Mouse (Mus musculus): Measurements from ENCODE around the gene A730049H05Rik.

A730049H05Rik gene

DNA sequence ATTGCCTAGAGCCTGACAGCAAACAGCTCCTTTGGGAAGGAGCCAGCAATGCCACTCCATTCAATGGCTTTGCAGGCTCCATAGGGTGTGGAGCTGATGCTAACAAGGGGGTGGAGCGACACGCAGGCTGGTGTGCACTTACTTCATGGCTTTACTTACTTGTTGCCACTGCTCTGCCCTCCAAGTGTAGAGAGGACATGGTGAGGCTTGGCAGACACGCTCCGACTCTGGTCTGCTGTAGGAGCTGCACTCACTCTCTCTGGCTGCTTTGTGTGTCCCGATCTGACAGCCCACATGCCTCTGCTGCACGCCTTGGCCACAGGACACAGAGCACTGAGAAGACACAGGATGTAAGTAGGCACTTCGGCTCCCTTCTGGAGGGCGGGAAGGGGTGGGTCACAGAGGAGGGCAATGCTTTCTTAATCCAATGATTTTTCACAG lies at the start of gene A730049H05Rik:
A730049H05Rik (plus strand) TSS at position 168 of the 441 bp plus-strand sequence.
- DNase-seq (ENCODE audit: low read depth, low spot score), result no peak

DNA sequence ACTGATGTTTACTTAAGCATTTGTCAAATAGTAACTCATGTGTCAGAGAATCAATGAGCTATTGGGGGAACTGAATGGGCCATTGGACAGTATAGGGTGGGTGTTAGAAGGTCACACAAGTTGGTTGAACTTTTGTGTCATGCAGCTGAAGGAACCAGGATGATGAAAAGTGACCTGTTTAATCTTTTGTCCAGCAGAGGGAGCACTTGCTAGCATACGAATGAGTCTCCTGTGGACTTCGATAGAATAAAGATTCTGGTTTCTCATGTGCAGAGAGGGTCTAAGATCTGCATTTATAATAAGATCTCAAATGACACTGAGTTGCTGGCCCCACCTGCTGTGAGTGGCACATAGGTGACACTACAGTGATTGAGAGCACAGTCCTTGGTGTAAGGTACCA lies 39.9 kb upstream of the A730049H05Rik start:
- no peak for DNase-seq (ENCODE audit: low read depth, low spot score)

GRCm38 (mm10) chr6:92779140-92779934 lies 36.9 kb upstream of the A730049H05Rik start:
- DNase-seq (ENCODE audit: low read depth, low spot score), result no peak

DNA sequence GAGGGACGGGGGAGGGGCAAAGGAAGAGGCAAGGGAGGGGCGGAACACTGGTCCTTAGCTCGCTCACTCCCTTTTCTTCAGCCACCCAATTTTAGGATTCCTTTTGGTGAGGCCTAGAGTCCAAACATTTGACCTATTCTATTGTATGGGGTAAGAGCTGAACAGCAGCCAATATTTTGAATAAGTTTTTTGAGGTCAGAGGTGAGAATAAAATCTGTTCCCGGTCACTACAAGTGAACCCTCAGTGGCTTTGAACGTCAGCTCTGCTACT lies 36.4 kb upstream of the A730049H05Rik start:
- DNase-seq (ENCODE audit: low read depth, low spot score), result no peak

DNA sequence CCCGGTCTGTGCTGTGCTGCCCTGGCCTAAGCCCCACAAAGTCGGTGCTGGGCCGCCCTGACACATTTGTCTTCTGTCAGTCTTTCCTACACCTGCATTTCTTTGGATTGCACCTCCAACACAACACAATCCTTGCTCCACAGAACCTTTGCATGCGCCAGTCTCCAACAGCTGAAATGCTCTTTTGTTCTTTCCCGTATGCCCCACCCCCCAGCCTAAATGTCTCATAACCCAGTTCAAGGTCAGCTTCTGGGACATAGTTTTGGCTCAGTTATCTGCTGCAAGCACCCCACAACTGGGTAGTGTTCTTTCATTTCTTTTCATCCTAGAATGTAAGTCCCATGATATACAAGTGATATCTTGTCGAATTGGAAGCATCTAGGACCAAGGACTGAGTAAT lies 34.8 kb upstream of the A730049H05Rik start:
- DNase-seq (ENCODE audit: low read depth, low spot score), result no peak

DNA sequence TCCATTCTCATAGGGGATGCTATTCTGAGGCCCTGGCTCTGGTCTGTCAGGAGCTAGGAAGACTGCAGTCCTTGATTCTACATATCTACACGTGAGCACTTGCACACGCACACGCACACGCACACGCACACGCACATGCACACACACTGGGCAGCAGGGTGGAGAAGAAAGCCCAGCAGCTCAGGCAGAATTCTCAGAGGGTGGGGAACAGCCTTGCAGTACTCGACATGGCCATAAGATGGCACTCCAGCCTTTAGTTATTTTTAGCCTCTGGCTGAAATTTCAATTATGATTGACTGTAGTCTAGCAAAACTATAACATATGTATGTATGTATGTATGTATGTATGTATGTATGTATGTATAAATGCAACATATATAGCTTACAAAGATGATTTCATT lies 31.5 kb upstream of the A730049H05Rik start:
- no peak for DNase-seq (ENCODE audit: low read depth, low spot score)

- DNase-seq (ENCODE audit: low read depth, low spot score), result no peak
These were observed 29.4 kb upstream of the A730049H05Rik start for GRCm38 (mm10) chr6:92786701-92787375.

- peak; percentile 80 for DNase-seq (ENCODE audit: low read depth, low spot score)
These were observed 28.9 kb upstream of the A730049H05Rik start for GRCm38 (mm10) chr6:92787376-92787712.

DNA sequence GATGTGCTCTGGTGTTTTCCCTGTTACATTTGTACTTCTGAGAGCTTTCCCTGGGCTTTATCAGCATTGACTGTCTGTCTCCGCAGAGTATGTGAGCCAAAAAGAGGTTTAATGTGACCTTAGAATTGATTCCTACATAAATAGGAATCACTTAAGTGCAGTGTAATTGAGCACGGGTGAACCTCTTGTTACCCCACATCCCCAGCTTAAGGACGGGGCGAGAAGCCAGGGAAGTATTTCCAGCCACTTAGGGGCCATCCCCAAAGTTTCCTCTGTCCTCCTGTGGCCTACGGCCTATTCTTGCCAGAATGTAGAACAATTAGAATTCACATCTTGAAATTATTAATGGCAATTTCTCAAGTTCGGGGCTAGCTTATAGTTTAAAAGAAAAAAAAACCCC lies 22.5 kb upstream of the A730049H05Rik start:
- DNase-seq (ENCODE audit: low read depth, low spot score), result no peak

- DNase-seq (ENCODE audit: low read depth, low spot score), result no peak
These were observed 14.8 kb upstream of the A730049H05Rik start for GRCm38 (mm10) chr6:92801462-92801861.

DNA sequence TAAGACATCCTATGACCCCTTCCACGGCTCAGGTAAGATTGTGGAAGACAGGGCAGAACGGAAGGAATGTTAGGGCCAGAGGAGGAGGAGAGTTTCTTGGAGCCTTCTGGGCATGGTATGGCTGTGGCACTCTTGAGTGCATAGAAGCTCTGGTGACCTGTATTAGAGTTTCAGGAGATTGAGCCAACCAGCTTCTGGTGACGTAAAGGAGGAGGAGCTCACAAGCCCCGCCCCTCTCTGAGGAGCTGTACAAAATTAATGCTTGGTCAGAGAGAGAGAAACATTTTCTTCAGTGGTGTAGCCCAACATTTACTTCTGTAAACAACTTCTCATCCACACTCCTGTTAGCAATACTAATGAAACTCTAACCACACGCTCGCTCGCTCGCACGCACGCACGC lies 13.9 kb upstream of the A730049H05Rik start:
- DNase-seq (ENCODE audit: low read depth, low spot score), result no peak

GRCm38 (mm10) chr6:92803213-92803612 lies 13.1 kb upstream of the A730049H05Rik start:
- peak; percentile 58 for DNase-seq (ENCODE audit: low read depth, low spot score)

GRCm38 (mm10) chr6:92804254-92804971 lies 11.9 kb upstream of the A730049H05Rik start:
- no peak for DNase-seq (ENCODE audit: low read depth, low spot score)

DNA sequence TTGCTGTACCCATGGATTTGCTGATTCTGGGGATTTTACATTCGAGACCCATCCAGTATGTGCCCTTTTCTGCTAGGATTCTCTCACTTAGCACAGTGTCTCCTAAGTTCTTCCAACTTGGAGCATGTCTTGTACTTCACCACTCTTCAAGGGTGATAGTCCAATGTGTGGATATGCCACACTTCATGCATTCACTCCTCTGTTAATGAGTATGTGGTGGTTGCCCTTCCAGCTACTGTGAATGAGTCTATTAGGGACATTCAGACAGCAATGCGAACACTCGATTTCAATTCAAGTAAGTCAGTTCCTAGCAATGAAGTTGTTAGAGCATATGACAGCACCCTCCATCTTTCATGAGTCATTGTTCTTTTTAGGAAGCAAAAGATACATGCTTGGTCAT lies 6.5 kb upstream of the A730049H05Rik start:
- DNase-seq (ENCODE audit: low read depth, low spot score), result no peak

- DNase-seq (ENCODE audit: low read depth, low spot score), result no peak
These were observed 5.7 kb upstream of the A730049H05Rik start for GRCm38 (mm10) chr6:92810628-92811027.

- no peak for DNase-seq (ENCODE audit: low read depth, low spot score)
These were observed 4.7 kb upstream of the A730049H05Rik start for GRCm38 (mm10) chr6:92811566-92811965.

GRCm38 (mm10) chr6:92812702-92813370 lies 3.4 kb upstream of the A730049H05Rik start:
- DNase-seq (ENCODE audit: low read depth, low spot score), result peak; percentile 48

- DNase-seq (ENCODE audit: low read depth, low spot score), result no peak
These were observed 1.4 kb downstream of the A730049H05Rik start for GRCm38 (mm10) chr6:92817661-92818060.

GRCm38 (mm10) chr6:92821606-92822005 lies 5.3 kb downstream of the A730049H05Rik start:
- DNase-seq (ENCODE audit: low read depth, low spot score), result no peak

- no peak for DNase-seq (ENCODE audit: low read depth, low spot score)
These were observed 5.7 kb downstream of the A730049H05Rik start for GRCm38 (mm10) chr6:92822006-92822405.

GRCm38 (mm10) chr6:92823991-92824390 lies 7.7 kb downstream of the A730049H05Rik start:
- no peak for DNase-seq (ENCODE audit: low read depth, low spot score)

DNA sequence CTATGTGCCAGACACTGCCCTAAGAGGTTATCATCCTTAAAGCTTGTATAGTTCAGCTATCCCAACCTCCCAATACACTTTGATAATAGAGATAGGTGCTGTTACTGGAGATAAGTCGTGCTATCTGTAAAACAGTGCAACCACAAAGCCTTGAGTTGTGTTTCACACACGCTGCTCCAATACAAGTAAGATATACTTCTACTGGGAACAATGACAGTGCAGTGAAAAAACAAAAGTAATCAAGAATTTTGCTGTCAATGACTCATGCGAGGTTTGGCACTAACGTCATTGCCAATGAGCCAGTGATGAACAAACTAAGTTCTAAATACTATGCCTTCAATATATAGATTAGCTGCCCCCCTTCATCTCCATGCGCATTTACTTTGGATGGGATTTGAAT lies 10.3 kb downstream of the A730049H05Rik start:
- no peak for DNase-seq (ENCODE audit: low read depth, low spot score)
